Mouse (Mus musculus): ENCODE measurements at regions not wholly inside any gene's neighbourhood (a gene's known extent, or its start where the extent isn't known, plus 50 kb on each side); places are given as distances from the start of the nearest gene placed in this dataset.

- no peak overlapping the region for H3K27ac ChIP-seq (ENCODE audit: control insufficient read depth, insufficient read depth, low read depth, low read length)
- no peaks in the 10 kb centered on the region for H3K36me3 ChIP-seq (ENCODE audit: control insufficient read depth, insufficient read depth, low read length)
- H3K27me3 ChIP-seq (ENCODE audit: control insufficient read depth, insufficient read depth, low read length): no peaks in the 10 kb centered on the region
- TF ChIP-seq CTCF (IDR thresholded peaks at IDR 0.05; ENCODE audit: control insufficient read depth, insufficient read depth, insufficient replicate concordance, low read depth, low read length): no peak
- TF ChIP-seq POLR2A (IDR thresholded peaks at IDR 0.05; ENCODE audit: control insufficient read depth, low read depth, low read length): no peak
- H3K4me3 ChIP-seq (ENCODE audit: control insufficient read depth, low read depth, low read length): no peak overlapping the region
- no peaks in the 10 kb centered on the region for H3K4me1 ChIP-seq (ENCODE audit: control insufficient read depth, insufficient read depth, low read length)
Measured at GRCm38 (mm10) chr10:43693974-43694373, 115.9 kb downstream of the Cd24a start.

- TF ChIP-seq POLR2A (IDR thresholded peaks at IDR 0.05; ENCODE audit: control insufficient read depth, low read depth, low read length) (no peak), CTCF (IDR thresholded peaks at IDR 0.05; ENCODE audit: control insufficient read depth, insufficient read depth, insufficient replicate concordance, low read depth, low read length) (no peak)
- Histone ChIP-seq H3K36me3 (ENCODE audit: control insufficient read depth, insufficient read depth, low read length) (no peaks in the 10 kb centered on the region), H3K4me3 (ENCODE audit: control insufficient read depth, low read depth, low read length) (no peak overlapping the region), H3K4me1 (ENCODE audit: control insufficient read depth, insufficient read depth, low read length) (no peaks in the 10 kb centered on the region), H3K27ac (ENCODE audit: control insufficient read depth, insufficient read depth, low read depth, low read length) (no peak overlapping the region), H3K27me3 (ENCODE audit: control insufficient read depth, insufficient read depth, low read length) (no peaks in the 10 kb centered on the region)
Measured at GRCm38 (mm10) chr10:43694508-43694907, 116.4 kb downstream of the Cd24a start.

- Histone ChIP-seq H3K27me3 (ENCODE audit: control insufficient read depth, insufficient read depth, low read length) (no peaks in the 10 kb centered on the region), H3K36me3 (ENCODE audit: control insufficient read depth, insufficient read depth, low read length) (no peaks in the 10 kb centered on the region), H3K4me3 (ENCODE audit: control insufficient read depth, low read depth, low read length) (no peak overlapping the region), H3K27ac (ENCODE audit: control insufficient read depth, insufficient read depth, low read depth, low read length) (no peak overlapping the region), H3K4me1 (ENCODE audit: control insufficient read depth, insufficient read depth, low read length) (no peaks in the 10 kb centered on the region)
- TF ChIP-seq CTCF (IDR thresholded peaks at IDR 0.05; ENCODE audit: control insufficient read depth, insufficient read depth, insufficient replicate concordance, low read depth, low read length): no peak
- TF ChIP-seq POLR2A (IDR thresholded peaks at IDR 0.05; ENCODE audit: control insufficient read depth, low read depth, low read length): no peak
Measured at GRCm38 (mm10) chr10:43695470-43695869, 117.4 kb downstream of the Cd24a start.

GRCm38 (mm10) chr10:43697917-43698316, 119.8 kb downstream of the Cd24a start:
- H3K36me3 ChIP-seq (ENCODE audit: control insufficient read depth, insufficient read depth, low read length): no peaks in the 10 kb centered on the region
- no peak for TF ChIP-seq CTCF (IDR thresholded peaks at IDR 0.05; ENCODE audit: control insufficient read depth, insufficient read depth, insufficient replicate concordance, low read depth, low read length)
- TF ChIP-seq POLR2A (IDR thresholded peaks at IDR 0.05; ENCODE audit: control insufficient read depth, low read depth, low read length): no peak
- H3K4me1 ChIP-seq (ENCODE audit: control insufficient read depth, insufficient read depth, low read length): no peaks in the 10 kb centered on the region
- no peak overlapping the region for H3K4me3 ChIP-seq (ENCODE audit: control insufficient read depth, low read depth, low read length)
- H3K27ac ChIP-seq (ENCODE audit: control insufficient read depth, insufficient read depth, low read depth, low read length): no peak overlapping the region
- no peaks in the 10 kb centered on the region for H3K27me3 ChIP-seq (ENCODE audit: control insufficient read depth, insufficient read depth, low read length)

- H3K27ac ChIP-seq (ENCODE audit: control insufficient read depth, insufficient read depth, low read depth, low read length): no peak overlapping the region
- H3K4me3 ChIP-seq (ENCODE audit: control insufficient read depth, low read depth, low read length): no peak overlapping the region
- peaks cover 2% of the 10 kb centered on the region; the same call in 1 of the 2 replicates for H3K4me1 ChIP-seq (ENCODE audit: control insufficient read depth, insufficient read depth, low read length)
- H3K27me3 ChIP-seq (ENCODE audit: control insufficient read depth, insufficient read depth, low read length): no peaks in the 10 kb centered on the region
- TF ChIP-seq CTCF (IDR thresholded peaks at IDR 0.05; ENCODE audit: control insufficient read depth, insufficient read depth, insufficient replicate concordance, low read depth, low read length): no peak
- no peak for TF ChIP-seq POLR2A (IDR thresholded peaks at IDR 0.05; ENCODE audit: control insufficient read depth, low read depth, low read length)
- no peaks in the 10 kb centered on the region for H3K36me3 ChIP-seq (ENCODE audit: control insufficient read depth, insufficient read depth, low read length)
Measured at GRCm38 (mm10) chr10:43700371-43701289, 122.5 kb downstream of the Cd24a start.

- H3K27me3 ChIP-seq (ENCODE audit: control insufficient read depth, insufficient read depth, low read length): no peaks in the 10 kb centered on the region
- no peak overlapping the region for H3K27ac ChIP-seq (ENCODE audit: control insufficient read depth, insufficient read depth, low read depth, low read length)
- peaks cover 2% of the 10 kb centered on the region; the same call in 1 of the 2 replicates for H3K4me1 ChIP-seq (ENCODE audit: control insufficient read depth, insufficient read depth, low read length)
- no peaks in the 10 kb centered on the region for H3K36me3 ChIP-seq (ENCODE audit: control insufficient read depth, insufficient read depth, low read length)
- H3K4me3 ChIP-seq (ENCODE audit: control insufficient read depth, low read depth, low read length): no peak overlapping the region
- TF ChIP-seq CTCF (IDR thresholded peaks at IDR 0.05; ENCODE audit: control insufficient read depth, insufficient read depth, insufficient replicate concordance, low read depth, low read length) (no peak), POLR2A (IDR thresholded peaks at IDR 0.05; ENCODE audit: control insufficient read depth, low read depth, low read length) (no peak)
Measured at GRCm38 (mm10) chr10:43702895-43703294, 124.8 kb downstream of the Cd24a start.
